Mouse (Mus musculus) CH12.LX (cell line): Measurements from ENCODE around the gene Rnf185. TPM values are rescaled to one million over a fixed set of nuclear protein-coding genes. Genes with fewer than 3 reads are reported as not detected.

Source experiments
- DNase-seq: peaks from one replicate; pipeline ENCODE4 v3.0.0-alpha.2; 2013; ENCODE audit errors: extremely low read depth
- H3K27ac ChIP-seq: 2 replicates; pipeline ENCODE4 v1.5.1; 2012; ENCODE audit warnings: low read depth, mild to moderate bottlenecking, control low read depth, moderate library complexity; ENCODE audit not compliant: insufficient read depth
- H3K27me3 ChIP-seq: replicated peaks from 2 replicates; pipeline ENCODE3; 2012; ENCODE audit warnings: inconsistent platforms
- H3K36me3 ChIP-seq, 2 experiments: replicated peaks in 1 of 2; 2 replicates each; pipeline versions ENCODE3 to v1.6.1; 2012; ENCODE audit warnings: inconsistent platforms in 1 of 2, low read length in 1 of 2, mild to moderate bottlenecking in 1 of 2, mixed read lengths in 1 of 2, moderate library complexity in 1 of 2; ENCODE audit not compliant: control insufficient read depth in 1 of 2, insufficient read depth in 1 of 2
- H3K4me1 ChIP-seq, 2 experiments: 2 replicates each; pipeline ENCODE4 v1.6.1; 2012; ENCODE audit warnings: inconsistent platforms in 1 of 2, moderate library complexity in 1 of 2; ENCODE audit not compliant: insufficient read depth in 2 of 2, control insufficient read depth in 1 of 2
- H3K4me2 ChIP-seq: 2 replicates; pipeline ENCODE4 v1.6.1; 2012; ENCODE audit warnings: low read depth, mild to moderate bottlenecking, control low read depth; ENCODE audit not compliant: poor library complexity, insufficient read depth, severe bottlenecking
- H3K4me3 ChIP-seq, 3 experiments: fragments of 150-350 bp in 1 of 3; sonication (generic) in 1 of 3; replicated peaks in 1 of 3; 2 replicates each; pipeline versions ENCODE3 to v1.5.1; 2011 to 2012; ENCODE audit warnings: low read depth in 2 of 3, low read length in 2 of 3, mild to moderate bottlenecking in 2 of 3, moderate library complexity in 2 of 3, control low read depth in 1 of 3, improper control_type of control experiment in 1 of 3, inconsistent platforms in 1 of 3, mixed read lengths in 1 of 3; ENCODE audit not compliant: poor library complexity in 1 of 3
- H3K79me2 ChIP-seq: replicated peaks from 2 replicates; pipeline ENCODE4 v1.6.1; 2012; ENCODE audit warnings: mild to moderate bottlenecking, moderate library complexity; ENCODE audit not compliant: control insufficient read depth, poor library complexity, insufficient read depth, severe bottlenecking; ENCODE audit errors: extremely low read depth
- H3K9ac ChIP-seq: 2 replicates; pipeline ENCODE4 v1.6.1; 2012; ENCODE audit warnings: low read depth, mild to moderate bottlenecking, control low read depth, moderate library complexity; ENCODE audit not compliant: insufficient read depth
- H3K9me3 ChIP-seq: replicated peaks from 2 replicates; pipeline ENCODE3; 2012; ENCODE audit warnings: low read length, inconsistent platforms, mixed read lengths
- BHLHE40 ChIP-seq: IDR thresholded peaks from 2 replicates; pipeline ENCODE4 v1.6.1; 2011; ENCODE audit warnings: mild to moderate bottlenecking, low read depth, low read length, improper control_type of control experiment
- CHD1 ChIP-seq: IDR thresholded peaks from 2 replicates; pipeline ENCODE4 v1.6.1; 2012; ENCODE audit warnings: low read depth, low read length, improper control_type of control experiment, inconsistent platforms
- CTCF ChIP-seq, 2 experiments: IDR thresholded peaks in 1 of 2; conservative IDR thresholded peaks in 1 of 2; 2 replicates each; pipeline ENCODE4 v1.5.1; 2011 to 2012; ENCODE audit warnings: low read depth in 2 of 2, low read length in 2 of 2, improper control_type of control experiment in 1 of 2, inconsistent platforms in 1 of 2, mild to moderate bottlenecking in 1 of 2, moderate library complexity in 1 of 2
- HCFC1 ChIP-seq: IDR thresholded peaks from 2 replicates; pipeline ENCODE4 v1.6.1; 2012; ENCODE audit warnings: low read depth, mild to moderate bottlenecking, inconsistent platforms, low read length, improper control_type of control experiment
- KAT2A ChIP-seq: IDR thresholded peaks from 2 replicates; pipeline ENCODE4 v1.6.1; 2012; ENCODE audit warnings: low read length, improper control_type of control experiment, inconsistent platforms; ENCODE audit not compliant: insufficient replicate concordance
- MAFK ChIP-seq: IDR thresholded peaks from 2 replicates; pipeline ENCODE4 v1.6.1; 2011; ENCODE audit warnings: low read length, improper control_type of control experiment; ENCODE audit not compliant: insufficient replicate concordance
- MAX ChIP-seq: IDR thresholded peaks from 2 replicates; pipeline ENCODE4 v1.6.1; 2011; ENCODE audit warnings: low read length, improper control_type of control experiment
- MAZ ChIP-seq: IDR thresholded peaks from 2 replicates; pipeline ENCODE4 v1.6.1; 2012; ENCODE audit warnings: low read depth, mild to moderate bottlenecking, inconsistent platforms, low read length, improper control_type of control experiment, moderate library complexity
- MEF2A ChIP-seq: IDR thresholded peaks from 2 replicates; pipeline ENCODE4 v1.6.1; 2014; ENCODE audit warnings: low read depth, mild to moderate bottlenecking, inconsistent platforms, low read length, improper control_type of control experiment, borderline replicate concordance
- MXI1 ChIP-seq: IDR thresholded peaks from 2 replicates; pipeline ENCODE4 v1.6.1; 2011; ENCODE audit warnings: mild to moderate bottlenecking, low read depth, low read length, improper control_type of control experiment
- MYC ChIP-seq: IDR thresholded peaks from 2 replicates; pipeline ENCODE4 v1.6.1; 2011; ENCODE audit warnings: low read depth, mild to moderate bottlenecking, improper control_type of control experiment, low read length
- NRF1 ChIP-seq: IDR thresholded peaks from 2 replicates; pipeline ENCODE4 v1.6.1; 2014; ENCODE audit warnings: low read depth, mild to moderate bottlenecking, inconsistent platforms, low read length, improper control_type of control experiment, moderate library complexity
- PAX5 ChIP-seq: IDR thresholded peaks from 2 replicates; pipeline ENCODE4 v1.6.1; 2012; ENCODE audit warnings: low read length, inconsistent platforms, mixed read lengths
- RAD21 ChIP-seq: IDR thresholded peaks from 2 replicates; pipeline ENCODE4 v1.6.1; 2011; ENCODE audit warnings: low read depth, mild to moderate bottlenecking, low read length, improper control_type of control experiment, moderate library complexity
- SMC3 ChIP-seq: IDR thresholded peaks from 2 replicates; pipeline ENCODE4 v1.6.1; 2011; ENCODE audit warnings: low read depth, low read length, improper control_type of control experiment
- UBTF ChIP-seq: IDR thresholded peaks from 2 replicates; pipeline ENCODE4 v1.6.1; 2012; ENCODE audit warnings: low read depth, mild to moderate bottlenecking, inconsistent platforms, low read length, improper control_type of control experiment, moderate library complexity
- USF2 ChIP-seq: conservative IDR thresholded peaks from 2 replicates; pipeline ENCODE4 v1.6.1; 2011; ENCODE audit warnings: low read depth, low read length, improper control_type of control experiment
- ZC3H11A ChIP-seq: IDR thresholded peaks from 2 replicates; pipeline ENCODE4 v1.6.1; 2012; ENCODE audit warnings: low read depth, mild to moderate bottlenecking, inconsistent platforms, low read length, improper control_type of control experiment
- ZNF384 ChIP-seq: IDR thresholded peaks from 2 replicates; pipeline ENCODE4 v1.6.1; 2012; ENCODE audit warnings: low read depth, low read length, improper control_type of control experiment, inconsistent platforms
- dilution Hi-C: fragments of 300-500 bp; cut with MboI; formaldehyde crosslinking; loops from 2 replicates; pipeline ENCODE4 v1.14.3; 2020; ENCODE audit warnings: low sequenced_read_pairs; ENCODE audit not compliant: extremely low pct_unique_long_range_greater_than_20kb, extremely low pct_ligation_motif_present
- in situ Hi-C: fragments of 300-500 bp; cut with MboI; formaldehyde crosslinking; loops from 3 replicates; pipeline ENCODE4 v1.14.3; 2019; ENCODE audit warnings: low sequenced_read_pairs, low pct_ligation_motif_present, low pct_unique_long_range_greater_than_20kb, mixed read lengths
- polyA plus RNA-seq: library from polyadenylated mRNA; unstranded; fragments of >175 nt; gene quantifications from 2 replicates; pipeline ENCODE4 v1.2.1, GENCODE M21; 2012; ENCODE audit warnings: low read depth; ENCODE audit not compliant: insufficient read length
- total RNA-seq, 2 experiments: library from RNA; depleted of rRNA; stranded (reverse); fragments of 300-350 nt in 1 of 2; fragments of >200 nt in 1 of 2; gene quantifications; 2 replicates each; pipeline ENCODE4 v1.2.3; 2012 to 2014

Gene Rnf185
- total and polyA plus RNA-seq, 3 experiments: 15.6 to 26.7 (median 26.4) TPM

DNA sequence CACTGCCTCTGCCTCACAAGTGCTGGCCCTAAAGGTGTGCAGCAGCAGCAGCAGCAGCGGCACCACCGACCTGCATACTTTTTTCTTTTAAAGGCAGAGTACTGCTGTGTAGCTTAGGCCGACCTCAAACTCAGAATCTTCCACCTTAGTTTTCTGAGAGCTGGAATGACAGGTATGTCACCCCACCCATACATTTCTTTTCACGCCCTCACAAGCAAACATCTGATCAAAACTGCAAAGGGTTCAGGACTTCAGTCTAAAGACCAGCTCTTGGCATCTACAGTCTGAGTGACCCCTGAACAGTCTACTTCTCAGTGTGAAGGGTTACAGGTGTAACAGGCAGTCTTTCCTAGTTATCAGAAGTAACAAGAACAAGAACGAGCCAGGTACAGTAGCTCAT is 61.4 kb downstream of the Rnf185 start:
- in situ Hi-C loops: no loop called here
- Histone ChIP-seq H3K4me1 (no peaks in the 10 kb centered on the region), H3K79me2 (peaks cover 4% of the 10 kb centered on the region; the same call in 1 of the 2 replicates), H3K4me3 (no peak overlapping the region), H3K9ac (no peak overlapping the region), H3K27me3 (no peaks in the 10 kb centered on the region), H3K27ac (no peak overlapping the region), H3K36me3 (peaks cover 28 to 91% of the 10 kb centered on the region in 2 experiments), H3K4me2 (no peak overlapping the region), H3K9me3 (no peaks in the 10 kb centered on the region)
- no peak for DNase-seq
- TF ChIP-seq MXI1 (no peak), PAX5 (no peak), MAFK (no peak), CTCF (conservative IDR thresholded peaks at IDR 0.05 in 1 of 2, IDR thresholded peaks at IDR 0.05 in 1 of 2; ENCODE audit: low read depth in 2 of 2, low read length in 2 of 2) (no peak), MAZ (no peak), CHD1 (no peak), RAD21 (no peak), USF2 (no peak), MAX (no peak), BHLHE40 (no peak), KAT2A (no peak), MEF2A (no peak), UBTF (no peak)
- dilution Hi-C loops: no loop called here

DNA sequence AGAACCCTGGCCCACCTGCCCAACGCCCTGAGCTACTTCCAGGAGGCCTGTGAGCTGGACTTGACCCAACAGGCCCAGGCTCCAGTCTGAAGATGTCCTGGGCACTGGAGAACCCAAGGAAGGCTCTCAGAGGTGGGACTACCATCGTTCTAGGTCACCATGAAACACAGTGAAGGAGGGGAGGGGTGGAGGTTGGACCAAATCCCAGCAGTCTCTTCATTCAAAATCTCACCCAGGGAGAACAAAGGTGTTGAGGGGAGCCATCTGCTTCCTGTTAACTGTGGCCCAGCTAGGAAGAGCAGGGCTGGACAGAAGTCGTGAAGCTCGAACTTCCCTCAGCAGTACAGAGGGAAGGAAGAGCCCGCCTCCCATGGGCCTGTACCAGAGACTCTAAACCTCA is 62.2 kb downstream of the Rnf185 start:
- Histone ChIP-seq H3K79me2 (peaks cover 4% of the 10 kb centered on the region; the same call in 1 of the 2 replicates), H3K4me3 (no peak overlapping the region), H3K9me3 (no peaks in the 10 kb centered on the region), H3K9ac (no peak overlapping the region), H3K4me1 (no peaks in the 10 kb centered on the region), H3K36me3 (peaks cover 27 to 88% of the 10 kb centered on the region in 2 experiments), H3K4me2 (no peak overlapping the region), H3K27me3 (no peaks in the 10 kb centered on the region), H3K27ac (no peak overlapping the region)
- TF ChIP-seq HCFC1 (no peak), ZNF384 (no peak), MXI1 (no peak), SMC3 (no peak), MEF2A (no peak), NRF1 (no peak), MYC (no peak), ZC3H11A (no peak), RAD21 (no peak), KAT2A (no peak)
- no peak for DNase-seq
- in situ Hi-C loops: no loop called here
- dilution Hi-C loops: no loop called here
